Mouse (Mus musculus): ENCODE data around the gene Cd38. TPM values are rescaled to one million over a fixed set of nuclear protein-coding genes. Genes with fewer than 3 reads are reported as not detected.

Cd38 gene
- polyA plus RNA-seq, 1 experiment = 0.40 TPM

GRCm38 (mm10) chr5:43826883-43827282 is 41.5 kb upstream of the Cd38 start:
- Histone ChIP-seq H3K27ac (ENCODE audit: control insufficient read depth, insufficient read depth, low read depth, low read length) (no peak overlapping the region), H3K27me3 (ENCODE audit: control insufficient read depth, insufficient read depth, low read length) (no peaks in the 10 kb centered on the region), H3K4me3 (ENCODE audit: control insufficient read depth, low read depth, low read length) (no peak overlapping the region), H3K4me1 (ENCODE audit: control insufficient read depth, insufficient read depth, low read length) (no peaks in the 10 kb centered on the region), H3K36me3 (ENCODE audit: control insufficient read depth, insufficient read depth, low read length) (no peaks in the 10 kb centered on the region)
- TF ChIP-seq POLR2A (IDR thresholded peaks at IDR 0.05; ENCODE audit: control insufficient read depth, low read depth, low read length) (no peak), CTCF (IDR thresholded peaks at IDR 0.05; ENCODE audit: control insufficient read depth, insufficient read depth, insufficient replicate concordance, low read depth, low read length) (no peak)

GRCm38 (mm10) chr5:43827366-43827765 is 41.0 kb upstream of the Cd38 start:
- TF ChIP-seq CTCF (IDR thresholded peaks at IDR 0.05; ENCODE audit: control insufficient read depth, insufficient read depth, insufficient replicate concordance, low read depth, low read length) = no peak
- no peak for TF ChIP-seq POLR2A (IDR thresholded peaks at IDR 0.05; ENCODE audit: control insufficient read depth, low read depth, low read length)
- H3K27me3 ChIP-seq (ENCODE audit: control insufficient read depth, insufficient read depth, low read length) = no peaks in the 10 kb centered on the region
- no peaks in the 10 kb centered on the region for H3K4me1 ChIP-seq (ENCODE audit: control insufficient read depth, insufficient read depth, low read length)
- H3K36me3 ChIP-seq (ENCODE audit: control insufficient read depth, insufficient read depth, low read length) = no peaks in the 10 kb centered on the region
- no peak overlapping the region for H3K27ac ChIP-seq (ENCODE audit: control insufficient read depth, insufficient read depth, low read depth, low read length)
- H3K4me3 ChIP-seq (ENCODE audit: control insufficient read depth, low read depth, low read length) = no peak overlapping the region

DNA sequence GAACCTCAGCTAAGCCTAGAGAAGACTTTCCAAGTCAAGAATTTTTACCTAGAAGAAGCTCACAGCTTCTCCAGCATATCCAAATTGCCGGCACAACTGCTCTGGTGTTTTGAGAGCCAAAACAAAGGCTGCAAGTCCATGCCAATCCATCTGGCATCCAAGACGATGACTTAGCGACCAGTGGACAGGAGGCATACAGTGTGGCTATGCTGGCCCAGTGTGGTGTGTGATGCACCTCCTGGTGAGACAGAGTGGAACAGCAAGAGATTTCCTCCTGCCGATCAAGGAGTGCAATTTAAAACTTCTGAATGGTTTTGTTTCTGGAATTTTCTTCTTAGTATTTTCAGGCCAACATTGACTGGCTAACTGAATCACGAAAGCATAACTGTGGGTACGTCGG is 31.8 kb upstream of the Cd38 start:
- no peaks in the 10 kb centered on the region for H3K4me1 ChIP-seq (ENCODE audit: control insufficient read depth, insufficient read depth, low read length)

GRCm38 (mm10) chr5:43837372-43837771 is 31.0 kb upstream of the Cd38 start:
- Histone ChIP-seq H3K4me1 (ENCODE audit: control insufficient read depth, insufficient read depth, low read length) (no peaks in the 10 kb centered on the region), H3K27ac (ENCODE audit: control insufficient read depth, insufficient read depth, low read depth, low read length) (no peak overlapping the region), H3K4me3 (ENCODE audit: control insufficient read depth, low read depth, low read length) (no peak overlapping the region), H3K36me3 (ENCODE audit: control insufficient read depth, insufficient read depth, low read length) (no peaks in the 10 kb centered on the region), H3K27me3 (ENCODE audit: control insufficient read depth, insufficient read depth, low read length) (no peaks in the 10 kb centered on the region)
- peak; percentile 36; the same call in 1 of the 2 replicates for TF ChIP-seq CTCF (IDR thresholded peaks at IDR 0.05; ENCODE audit: control insufficient read depth, insufficient read depth, insufficient replicate concordance, low read depth, low read length)
- TF ChIP-seq POLR2A (IDR thresholded peaks at IDR 0.05; ENCODE audit: control insufficient read depth, low read depth, low read length) = no peak

More for the DNA sequence above, 31.8 kb upstream of the Cd38 start:
- H3K36me3 ChIP-seq (ENCODE audit: control insufficient read depth, insufficient read depth, low read length) = no peaks in the 10 kb centered on the region
- H3K27me3 ChIP-seq (ENCODE audit: control insufficient read depth, insufficient read depth, low read length) = no peaks in the 10 kb centered on the region
- TF ChIP-seq POLR2A (IDR thresholded peaks at IDR 0.05; ENCODE audit: control insufficient read depth, low read depth, low read length) (no peak), CTCF (IDR thresholded peaks at IDR 0.05; ENCODE audit: control insufficient read depth, insufficient read depth, insufficient replicate concordance, low read depth, low read length) (no peak; the same call in 1 of the 2 replicates)
- no peak overlapping the region for H3K27ac ChIP-seq (ENCODE audit: control insufficient read depth, insufficient read depth, low read depth, low read length)
- H3K4me3 ChIP-seq (ENCODE audit: control insufficient read depth, low read depth, low read length) = no peak overlapping the region

DNA sequence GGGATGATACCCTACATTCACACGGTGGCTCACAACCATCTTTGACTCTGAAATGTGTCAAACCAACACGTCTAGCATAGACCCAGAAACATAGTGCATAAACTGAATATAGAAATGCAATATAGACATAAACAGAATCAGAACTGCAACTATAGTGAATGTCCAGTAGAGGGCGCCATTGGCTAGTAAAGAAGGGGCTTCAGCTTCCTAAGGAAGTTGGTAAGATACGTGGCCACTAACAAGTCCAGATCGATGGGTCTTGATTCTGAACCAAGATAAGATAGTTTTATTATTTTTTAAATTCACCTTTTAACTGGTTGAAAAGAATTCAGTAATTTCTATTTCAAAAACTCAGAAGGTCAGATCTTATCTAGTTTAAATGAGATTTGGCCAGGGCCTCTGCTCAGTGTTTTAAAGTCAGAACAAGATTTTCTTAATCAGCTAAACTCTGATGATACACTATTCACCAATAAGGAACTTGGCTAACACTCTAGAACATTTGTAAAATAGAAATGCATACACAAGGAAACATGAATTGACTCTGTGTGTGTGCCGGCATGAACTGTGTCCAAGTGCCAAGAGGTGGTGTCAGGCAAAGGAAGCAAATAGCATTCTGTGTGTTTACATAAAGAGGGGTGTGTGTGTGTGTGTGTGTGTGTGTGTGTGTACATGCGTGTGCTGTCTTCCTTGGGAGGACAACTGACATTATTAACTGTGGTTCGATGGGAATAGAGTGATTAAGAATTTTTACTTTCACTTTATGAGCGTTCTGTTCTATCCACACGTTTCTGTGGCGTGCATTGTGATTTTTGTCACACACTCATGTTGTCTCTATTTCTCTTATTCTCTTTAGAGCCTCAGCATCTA is 27.0 kb upstream of the Cd38 start:
- Histone ChIP-seq H3K27me3 (ENCODE audit: control insufficient read depth, insufficient read depth, low read length) (no peaks in the 10 kb centered on the region), H3K27ac (ENCODE audit: control insufficient read depth, insufficient read depth, low read depth, low read length) (no peak overlapping the region), H3K4me1 (ENCODE audit: control insufficient read depth, insufficient read depth, low read length) (no peaks in the 10 kb centered on the region), H3K4me3 (ENCODE audit: control insufficient read depth, low read depth, low read length) (peak overlapping the region; percentile 18; the same call in 1 of the 2 replicates), H3K36me3 (ENCODE audit: control insufficient read depth, insufficient read depth, low read length) (no peaks in the 10 kb centered on the region)
- TF ChIP-seq CTCF (IDR thresholded peaks at IDR 0.05; ENCODE audit: control insufficient read depth, insufficient read depth, insufficient replicate concordance, low read depth, low read length) (no peak), POLR2A (IDR thresholded peaks at IDR 0.05; ENCODE audit: control insufficient read depth, low read depth, low read length) (no peak)

DNA sequence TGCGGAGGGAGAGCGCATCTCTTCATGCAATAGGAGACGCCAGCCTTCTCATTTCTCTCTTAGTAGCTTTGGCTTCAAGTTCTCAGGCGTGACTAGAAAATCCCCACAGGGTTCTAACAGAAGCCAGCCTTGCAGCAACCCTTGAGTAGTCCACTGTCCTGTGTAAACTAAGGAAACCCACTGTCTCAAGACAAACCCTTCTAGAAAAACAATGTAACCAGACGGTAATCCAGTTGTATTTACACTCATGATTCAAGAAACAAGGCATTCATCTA is 26.4 kb upstream of the Cd38 start:
- Histone ChIP-seq H3K4me3 (ENCODE audit: control insufficient read depth, low read depth, low read length) (no peak overlapping the region), H3K36me3 (ENCODE audit: control insufficient read depth, insufficient read depth, low read length) (no peaks in the 10 kb centered on the region), H3K27me3 (ENCODE audit: control insufficient read depth, insufficient read depth, low read length) (no peaks in the 10 kb centered on the region), H3K27ac (ENCODE audit: control insufficient read depth, insufficient read depth, low read depth, low read length) (no peak overlapping the region), H3K4me1 (ENCODE audit: control insufficient read depth, insufficient read depth, low read length) (no peaks in the 10 kb centered on the region)
- TF ChIP-seq CTCF (IDR thresholded peaks at IDR 0.05; ENCODE audit: control insufficient read depth, insufficient read depth, insufficient replicate concordance, low read depth, low read length) = no peak

GRCm38 (mm10) chr5:43842576-43843155 is 25.7 kb upstream of the Cd38 start:
- Histone ChIP-seq H3K27me3 (ENCODE audit: control insufficient read depth, insufficient read depth, low read length) (no peaks in the 10 kb centered on the region), H3K4me1 (ENCODE audit: control insufficient read depth, insufficient read depth, low read length) (no peaks in the 10 kb centered on the region), H3K4me3 (ENCODE audit: control insufficient read depth, low read depth, low read length) (no peak overlapping the region), H3K36me3 (ENCODE audit: control insufficient read depth, insufficient read depth, low read length) (no peaks in the 10 kb centered on the region), H3K27ac (ENCODE audit: control insufficient read depth, insufficient read depth, low read depth, low read length) (no peak overlapping the region)
- TF ChIP-seq CTCF (IDR thresholded peaks at IDR 0.05; ENCODE audit: control insufficient read depth, insufficient read depth, insufficient replicate concordance, low read depth, low read length) (no peak), POLR2A (IDR thresholded peaks at IDR 0.05; ENCODE audit: control insufficient read depth, low read depth, low read length) (no peak)

Measured in testis, adult 2 months (tissue).